Mouse (Mus musculus): Measurements from ENCODE around the gene Becn1. TPM values are rescaled to one million over a fixed set of nuclear protein-coding genes. Genes with fewer than 3 reads are reported as not detected.

Becn1 gene
- polyA plus RNA-seq, 1 experiment from 2014 or later = 136 TPM

- WGBS = 14% methylated on average over 32 of the region's 32 CpGs
- Histone ChIP-seq H3K27ac (ENCODE audit: low read length) (no peak overlapping the region), H3K4me3 (ENCODE audit: low read length) (no peak overlapping the region), H3K4me1 (replicated peaks; ENCODE audit: control insufficient read depth, insufficient read depth, low read length) (peaks cover 35% of the 10 kb centered on the region), H3K9me3 (ENCODE audit: control insufficient read depth, low read length) (no peaks in the 10 kb centered on the region), H3K27me3 (ENCODE audit: control insufficient read depth, insufficient read depth, low read depth, low read length) (peaks cover 35% of the 10 kb centered on the region), H3K4me2 (ENCODE audit: low read depth, low read length) (no peak overlapping the region), H3K36me3 (ENCODE audit: control insufficient read depth, insufficient read depth, low read length) (peaks cover 2% of the 10 kb centered on the region), H3K9ac (ENCODE audit: low read length) (no peak overlapping the region)
- no peak for ATAC-seq (ENCODE audit: low read depth)
Observed at GRCm38 (mm10) chr11:101263138-101263988, 38.7 kb downstream of the Becn1 start.

- peaks cover 6% of the 10 kb centered on the region for H3K36me3 ChIP-seq (ENCODE audit: control insufficient read depth, insufficient read depth, low read length)
- H3K9ac ChIP-seq (ENCODE audit: low read length) = peak overlapping the region; percentile 12; the same call in 1 of the 2 replicates
- peaks cover 35% of the 10 kb centered on the region for H3K27me3 ChIP-seq (ENCODE audit: control insufficient read depth, insufficient read depth, low read depth, low read length)
- H3K4me3 ChIP-seq (ENCODE audit: low read length) = peak overlapping the region; percentile 17
- no peak for ATAC-seq (ENCODE audit: low read depth)
- no peak overlapping the region for H3K27ac ChIP-seq (ENCODE audit: low read length)
- H3K9me3 ChIP-seq (ENCODE audit: control insufficient read depth, low read length) = no peaks in the 10 kb centered on the region
- H3K4me1 ChIP-seq (replicated peaks; ENCODE audit: control insufficient read depth, insufficient read depth, low read length) = peaks cover 35% of the 10 kb centered on the region
- peak overlapping the region; percentile 29 for H3K4me2 ChIP-seq (ENCODE audit: low read depth, low read length)
- WGBS = 9% methylated on average over 24 of the region's 24 CpGs
Observed at GRCm38 (mm10) chr11:101262272-101262967, 39.7 kb downstream of the Becn1 start.

- Histone ChIP-seq H3K36me3 (ENCODE audit: control insufficient read depth, insufficient read depth, low read length) (peaks cover 6% of the 10 kb centered on the region), H3K4me1 (replicated peaks; ENCODE audit: control insufficient read depth, insufficient read depth, low read length) (peaks cover 35% of the 10 kb centered on the region), H3K4me3 (ENCODE audit: low read length) (peak overlapping the region; percentile 54), H3K27ac (ENCODE audit: low read length) (peak overlapping the region; percentile 76; the same call in 1 of the 2 replicates), H3K4me2 (ENCODE audit: low read depth, low read length) (peak overlapping the region; percentile 97), H3K27me3 (ENCODE audit: control insufficient read depth, insufficient read depth, low read depth, low read length) (peaks cover 33% of the 10 kb centered on the region), H3K9me3 (ENCODE audit: control insufficient read depth, low read length) (no peaks in the 10 kb centered on the region), H3K9ac (ENCODE audit: low read length) (peak overlapping the region; percentile 77)
- ATAC-seq (ENCODE audit: low read depth) = peak; percentile 7; the same call in 1 of the 2 replicates
- WGBS = under 1% methylated on average over 30 of the region's 30 CpGs
Observed at GRCm38 (mm10) chr11:101260826-101261380, 41.2 kb downstream of the Becn1 start.

- Histone ChIP-seq H3K4me3 (ENCODE audit: low read length) (peak within 1 kb of the TSS; percentile 54), H3K4me1 (replicated peaks; ENCODE audit: control insufficient read depth, insufficient read depth, low read length) (peaks cover 32% of the 10 kb centered on the region), H3K27me3 (ENCODE audit: control insufficient read depth, insufficient read depth, low read depth, low read length) (peaks cover 30% of the 10 kb centered on the region), H3K27ac (ENCODE audit: low read length) (peak within 1 kb of the TSS; percentile 76), H3K36me3 (ENCODE audit: control insufficient read depth, insufficient read depth, low read length) (peaks cover 6% of the 10 kb centered on the region), H3K4me2 (ENCODE audit: low read depth, low read length) (peak within 1 kb of the TSS; percentile 97), H3K9ac (ENCODE audit: low read length) (peak within 1 kb of the TSS; percentile 77), H3K9me3 (ENCODE audit: control insufficient read depth, low read length) (no peaks in the 10 kb centered on the region)
- WGBS = under 1% methylated on average over 37 of the region's 43 CpGs
- ATAC-seq (ENCODE audit: low read depth) = peak; percentile 89
Observed at GRCm38 (mm10) chr11:101259948-101260825, 41.9 kb downstream of the Becn1 start, which contains the start of gene Wnk4. TSS of gene Wnk4 (plus strand) at chr11:101260567.

GRCm38 (mm10) chr11:101259261-101259712, 42.8 kb downstream of the Becn1 start:
- 31% methylated on average over 6 of the region's 6 CpGs for whole genome bisulfite sequencing
- no peaks in the 10 kb centered on the region for H3K9me3 ChIP-seq (ENCODE audit: control insufficient read depth, low read length)
- peak overlapping the region; percentile 54 for H3K4me3 ChIP-seq (ENCODE audit: low read length)
- peaks cover 32% of the 10 kb centered on the region for H3K4me1 ChIP-seq (replicated peaks; ENCODE audit: control insufficient read depth, insufficient read depth, low read length)
- peak; percentile 37 for ATAC-seq (ENCODE audit: low read depth)
- peak overlapping the region; percentile 97 for H3K4me2 ChIP-seq (ENCODE audit: low read depth, low read length)
- peaks cover 6% of the 10 kb centered on the region for H3K36me3 ChIP-seq (ENCODE audit: control insufficient read depth, insufficient read depth, low read length)
- peak overlapping the region; percentile 77; the same call in 1 of the 2 replicates for H3K9ac ChIP-seq (ENCODE audit: low read length)
- peak overlapping the region; percentile 76 for H3K27ac ChIP-seq (ENCODE audit: low read length)
- peaks cover 25% of the 10 kb centered on the region for H3K27me3 ChIP-seq (ENCODE audit: control insufficient read depth, insufficient read depth, low read depth, low read length)

GRCm38 (mm10) chr11:101255826-101256775, 46.0 kb downstream of the Becn1 start:
- no peaks in the 10 kb centered on the region for H3K27me3 ChIP-seq (ENCODE audit: control insufficient read depth, insufficient read depth, low read depth, low read length)
- no peak overlapping the region for H3K4me3 ChIP-seq (ENCODE audit: low read length)
- no peaks in the 10 kb centered on the region for H3K9me3 ChIP-seq (ENCODE audit: control insufficient read depth, low read length)
- no peak for ATAC-seq (ENCODE audit: low read depth)
- H3K4me1 ChIP-seq (replicated peaks; ENCODE audit: control insufficient read depth, insufficient read depth, low read length) = peaks cover 28% of the 10 kb centered on the region
- no peak overlapping the region for H3K4me2 ChIP-seq (ENCODE audit: low read depth, low read length)
- peaks cover 6% of the 10 kb centered on the region for H3K36me3 ChIP-seq (ENCODE audit: control insufficient read depth, insufficient read depth, low read length)
- 80% methylated on average over 13 of the region's 13 CpGs for WGBS
- H3K27ac ChIP-seq (ENCODE audit: low read length) = no peak overlapping the region
- no peak overlapping the region for H3K9ac ChIP-seq (ENCODE audit: low read length)

GRCm38 (mm10) chr11:101253613-101254389, 48.3 kb downstream of the Becn1 start, which contains the start of gene Vps25:
TSS of gene Vps25 (plus strand) at chr11:101253707.
- peak within 1 kb of the TSS; percentile 84 for H3K4me2 ChIP-seq (ENCODE audit: low read depth, low read length)
- H3K36me3 ChIP-seq (ENCODE audit: control insufficient read depth, insufficient read depth, low read length) = peaks cover 4% of the 10 kb centered on the region
- peak within 1 kb of the TSS; percentile 93 for H3K27ac ChIP-seq (ENCODE audit: low read length)
- H3K27me3 ChIP-seq (ENCODE audit: control insufficient read depth, insufficient read depth, low read depth, low read length) = no peaks in the 10 kb centered on the region
- WGBS = 0% methylated on average over 40 of the region's 40 CpGs
- peak; percentile 89 for ATAC-seq (ENCODE audit: low read depth)
- peaks cover 15% of the 10 kb centered on the region for H3K4me1 ChIP-seq (replicated peaks; ENCODE audit: control insufficient read depth, insufficient read depth, low read length)
- peak within 1 kb of the TSS; percentile 96 for H3K9ac ChIP-seq (ENCODE audit: low read length)
- peak within 1 kb of the TSS; percentile 75 for H3K4me3 ChIP-seq (ENCODE audit: low read length)
- no peaks in the 10 kb centered on the region for H3K9me3 ChIP-seq (ENCODE audit: control insufficient read depth, low read length)
